Mouse (Mus musculus) liver, embryonic 15.5 days (tissue): ENCODE results near the gene Duxbl3. TPM values are rescaled to one million over a fixed set of nuclear protein-coding genes. Genes with fewer than 3 reads are reported as not detected.

Source experiments
- ATAC-seq: fragments of 200-750 bp; cut with Nextera tagmentation; 2 replicates; pipeline ENCODE4 v1.8.0; 2017; ENCODE audit warnings: moderate number of reproducible peaks, mild to moderate bottlenecking, moderate library complexity; ENCODE audit not compliant: insufficient read depth
- H3K27ac ChIP-seq: fragments of 300-500 bp; sonication (generic); replicated peaks from 2 replicates; pipeline ENCODE4 v1.5.1; 2015; ENCODE audit warnings: mild to moderate bottlenecking, inconsistent platforms
- H3K27me3 ChIP-seq: fragments of 300-500 bp; sonication (generic); 2 replicates; pipeline ENCODE4 v1.6.1; 2015; ENCODE audit warnings: mild to moderate bottlenecking, inconsistent platforms
- H3K36me3 ChIP-seq: fragments of 300-500 bp; sonication (generic); replicated peaks from 2 replicates; pipeline ENCODE4 v1.6.1; 2015; ENCODE audit warnings: moderate library complexity, mild to moderate bottlenecking, inconsistent platforms
- H3K4me1 ChIP-seq: fragments of 300-500 bp; sonication (generic); replicated peaks from 2 replicates; pipeline ENCODE4 v1.6.1; 2015; ENCODE audit warnings: inconsistent platforms
- H3K4me2 ChIP-seq: fragments of 300-500 bp; sonication (generic); 2 replicates; pipeline ENCODE4 v1.6.1; 2015; ENCODE audit warnings: moderate library complexity, mild to moderate bottlenecking, inconsistent platforms
- H3K4me3 ChIP-seq: fragments of 300-500 bp; sonication (generic); replicated peaks from 2 replicates; pipeline ENCODE4 v1.5.1; 2015; ENCODE audit warnings: mild to moderate bottlenecking, inconsistent platforms
- H3K9ac ChIP-seq: fragments of 300-500 bp; sonication (generic); 2 replicates; pipeline ENCODE4 v1.6.1; 2015; ENCODE audit warnings: moderate library complexity, mild to moderate bottlenecking, inconsistent platforms
- H3K9me3 ChIP-seq: fragments of 300-500 bp; sonication (generic); replicated peaks from 2 replicates; pipeline ENCODE4 v1.6.1; 2016; ENCODE audit warnings: inconsistent platforms
- WGBS: fragments of 180-500 bp; shearing (Covaris S2); methylation state at CpG from one replicate; pipeline ENCODE4 v1.1.7; 2015; ENCODE audit warnings: mixed read lengths; ENCODE audit not compliant: insufficient replicate concordance; 5-methylcytosine and 5-hydroxymethylcytosine counted together
- polyA plus RNA-seq: library from polyadenylated mRNA; unstranded; fragments of >200 nt; fragmentation: Nextera tagmentation; extraction: Ambion mirVana; gene quantifications from 2 replicates; pipeline ENCODE4 v1.2.1, GENCODE M21; 2015

Duxbl3 gene
- polyA plus RNA-seq, 1 experiment from 2014 or later: not detected

GRCm38 (mm10) chr14:26309511-26309910 is 51.7 kb downstream of the Duxbl3 start:
- no peak overlapping the region for H3K4me2 ChIP-seq
- no peaks in the 10 kb centered on the region for H3K27me3 ChIP-seq
- no peaks in the 10 kb centered on the region for H3K36me3 ChIP-seq
- no peaks in the 10 kb centered on the region for H3K4me1 ChIP-seq
- H3K27ac ChIP-seq: no peak overlapping the region
- H3K9ac ChIP-seq: no peak overlapping the region
- ATAC-seq: no peak
- 42% methylated on average over 1 of the region's 1 CpGs for WGBS
- H3K4me3 ChIP-seq: no peak overlapping the region
- no peaks in the 10 kb centered on the region for H3K9me3 ChIP-seq

GRCm38 (mm10) chr14:26316246-26316730 is 58.5 kb downstream of the Duxbl3 start:
- H3K9ac ChIP-seq: no peak overlapping the region
- H3K36me3 ChIP-seq: no peaks in the 10 kb centered on the region
- no peaks in the 10 kb centered on the region for H3K9me3 ChIP-seq
- H3K4me3 ChIP-seq: no peak overlapping the region
- 25% methylated on average over 3 of the region's 3 CpGs for WGBS
- H3K27me3 ChIP-seq: no peaks in the 10 kb centered on the region
- no peak overlapping the region for H3K27ac ChIP-seq
- no peaks in the 10 kb centered on the region for H3K4me1 ChIP-seq
- no peak overlapping the region for H3K4me2 ChIP-seq
- ATAC-seq: no peak

Other genes starting within 250 kb of the Duxbl3 start
- gene Gm9780, start 215.3 kb upstream of the Duxbl3 start, polyA plus RNA-seq: 3.4 and 4.0 TPM in 2 replicates
- 10.4 and 11.3 TPM in 2 replicates for gene Tmem254c, start 190.6 kb upstream of the Duxbl3 start, polyA plus RNA-seq
- not detected in 2 replicates for gene Cphx2, start 176.4 kb upstream of the Duxbl3 start, polyA plus RNA-seq
- gene Cphx3, start 175.7 kb upstream of the Duxbl3 start, polyA plus RNA-seq: 0.05 TPM in 1 of 2 replicates, not detected in the other
- 0.15 TPM in 1 of 2 replicates, not detected in the other for gene Duxbl2, start 139.6 kb upstream of the Duxbl3 start, polyA plus RNA-seq
- gene Plac9b, start 75.5 kb upstream of the Duxbl3 start, polyA plus RNA-seq: 3.4 and 4.3 TPM in 2 replicates
- gene Tmem254b, start 50.9 kb upstream of the Duxbl3 start, polyA plus RNA-seq: 23.5 and 24.4 TPM in 2 replicates